In the genomic region with DNA sequence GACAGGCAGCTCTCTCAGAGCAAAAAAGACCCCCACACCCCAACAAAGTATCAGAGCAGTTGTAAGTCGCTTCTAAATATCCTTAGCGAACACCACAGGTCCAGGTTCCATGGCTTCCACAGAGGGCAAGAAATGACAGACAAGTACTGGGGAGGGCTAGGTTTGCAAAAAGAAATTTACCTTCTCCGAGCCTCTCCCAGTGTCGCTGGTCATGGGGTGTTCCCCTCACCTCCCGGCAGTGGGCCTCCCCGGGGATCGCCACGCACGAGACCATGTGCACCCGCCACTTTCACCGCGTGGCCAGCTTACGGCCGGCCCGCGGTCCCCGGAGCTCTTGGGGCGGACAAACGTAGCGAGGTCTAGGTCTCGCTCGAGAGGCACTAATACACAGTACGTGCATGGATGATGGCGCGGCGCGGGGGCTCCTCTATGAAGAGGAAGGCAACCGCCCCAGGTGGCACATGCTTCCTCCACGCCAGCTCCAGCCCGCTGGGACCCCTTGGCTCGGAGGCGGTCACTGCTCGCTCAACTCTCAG, we compare ENCODE assay signal across 8 mouse cellular contexts. TPM values are rescaled to one million over a fixed set of nuclear protein-coding genes. Genes with fewer than 3 reads are reported as not detected.
DNase-seq lines count a peak whose midpoint lies in the region; ATAC-seq and TF ChIP-seq lines count a peak whose summit lies in the region.

No protein-coding gene starts in this region.

- peak overlapping the region; percentile 91 for H3K4me3 ChIP-seq in liver, adult 2 months (ENCODE audit: insufficient read depth, low read depth, low read length)
- peak overlapping the region; percentile 94 for H3K4me3 ChIP-seq in hindbrain, embryonic 11.5 days (ENCODE audit: low read depth, low read length)

- ATAC-seq in common myeloid progenitor, adult 5-6 weeks (replicated peaks; ENCODE audit: low read depth, poor library complexity, severe bottlenecking) = peak; percentile 30
- no peak; the same call in 1 of the 2 replicates for ATAC-seq in hindbrain, embryonic 11.5 days (ENCODE audit: low FRiP score)

- H3K36me3 ChIP-seq in liver, adult 2 months (ENCODE audit: control insufficient read depth, insufficient read depth, low read length) = no peaks in the 10 kb centered on the region
- no peaks in the 10 kb centered on the region for H3K36me3 ChIP-seq in hindbrain, embryonic 11.5 days (ENCODE audit: control insufficient read depth, insufficient read depth, low read length)

- no peak for TF ChIP-seq CTCF in liver, adult 2 months (IDR thresholded peaks at IDR 0.05; ENCODE audit: low read depth, low read length)

- peak overlapping the region; percentile 32 for H3K27ac ChIP-seq in liver, adult 2 months (replicated peaks; ENCODE audit: insufficient read depth, low read depth, low read length)
- peak overlapping the region; percentile 79 for H3K27ac ChIP-seq in hindbrain, embryonic 11.5 days (ENCODE audit: low read depth, low read length)

- peak; percentile 14 for DNase-seq in liver, adult 2 months (ENCODE audit: extremely low read depth, low read depth, low spot score)
- DNase-seq in liver = no peak
- no peak for DNase-seq in hindbrain, embryonic 11.5 days (ENCODE audit: low spot score)
- DNase-seq in mesoderm, embryonic 11.5 days (ENCODE audit: low read depth, low spot score) = peak; percentile 5
- no peak for DNase-seq in cerebellum, postnatal 14 days
- DNase-seq in thymus, postnatal 0 days (ENCODE audit: low spot score) = no peak
- no peak for DNase-seq in layer of hippocampus, adult 9-11 months

- H3K9ac ChIP-seq in liver, adult 2 months (ENCODE audit: low read depth, low read length) = peak overlapping the region; percentile 89
- H3K9ac ChIP-seq in hindbrain, embryonic 11.5 days (ENCODE audit: low read depth, low read length) = peak overlapping the region; percentile 94

- H3K4me1 ChIP-seq in liver, adult 2 months (ENCODE audit: control insufficient read depth, insufficient read depth, low read length) = peaks cover 12% of the 10 kb centered on the region
- peaks cover 3% of the 10 kb centered on the region; the same call in 1 of the 2 replicates for H3K4me1 ChIP-seq in hindbrain, embryonic 11.5 days (replicated peaks; ENCODE audit: control insufficient read depth, insufficient read depth, low read length)

- H3K9me3 ChIP-seq in hindbrain, embryonic 11.5 days (ENCODE audit: control insufficient read depth, low read length) = no peaks in the 10 kb centered on the region

- H3K79me2 ChIP-seq in liver, adult 2 months (ENCODE audit: control insufficient read depth, insufficient read depth, low read length) = peaks cover 3% of the 10 kb centered on the region; the same call in 1 of the 2 replicates

- peak overlapping the region; percentile 71 for H3K4me2 ChIP-seq in hindbrain, embryonic 11.5 days (replicated peaks; ENCODE audit: low read depth, low read length)

- H3K27me3 ChIP-seq in liver, adult 2 months (ENCODE audit: control insufficient read depth, insufficient read depth, low read length) = no peaks in the 10 kb centered on the region
- no peaks in the 10 kb centered on the region for H3K27me3 ChIP-seq in hindbrain, embryonic 11.5 days (ENCODE audit: control insufficient read depth, insufficient read depth, low read length)

- under 1% methylated on average over 33 of the region's 33 CpGs for WGBS in liver, adult 2 months
- under 1% methylated on average over 33 of the region's 33 CpGs for WGBS in hindbrain, embryonic 11.5 days

- TF ChIP-seq POLR2A in liver, adult 2 months (IDR thresholded peaks at IDR 0.05; ENCODE audit: extremely low read depth, insufficient read depth, low read length) = no peak

RNA-seq across cellular contexts. Expression of gene Ankmy2, which starts 0.7 kb away (rescaled TPM):
- 6.5 and 7.9 TPM in 2 replicates for total RNA-seq in liver, adult 2 months (2014; rRNA removed)
- polyA plus RNA-seq in liver, adult 2 months (2012; rRNA removed) = 2.6 and 3.4 TPM in 2 replicates
- total RNA-seq in common myeloid progenitor, adult 5-6 weeks (2017) = 23.5 and 24.3 TPM in 2 replicates
- 32.0 and 34.0 TPM in 2 replicates for polyA plus RNA-seq in hindbrain, embryonic 11.5 days (2014; fragmentation: Nextera tagmentation; extraction: Ambion mirVana)
- 24.1 and 24.4 TPM in 2 replicates for polyA plus RNA-seq in thymus, postnatal 0 days (2015; fragmentation: Nextera tagmentation; extraction: Ambion mirVana)

RNA-seq across cellular contexts. Expression of gene Bzw2, which starts 1.7 kb away (rescaled TPM):
- 7.5 and 8.5 TPM in 2 replicates for total RNA-seq in liver, adult 2 months (2014; rRNA removed)
- 2.4 and 2.5 TPM in 2 replicates for polyA plus RNA-seq in liver, adult 2 months (2012; rRNA removed)
- 132 and 152 TPM in 2 replicates for total RNA-seq in common myeloid progenitor, adult 5-6 weeks (2017)
- polyA plus RNA-seq in hindbrain, embryonic 11.5 days (2014; fragmentation: Nextera tagmentation; extraction: Ambion mirVana) = 325 and 331 TPM in 2 replicates
- polyA plus RNA-seq in thymus, postnatal 0 days (2015; fragmentation: Nextera tagmentation; extraction: Ambion mirVana) = 251 and 260 TPM in 2 replicates

Comparison
In these comparisons a context has a peak if more than half of its experiments do, and no peak if none do; other contexts are left out.
1. DNase-seq: peak in liver, adult 2 months (single experiment) and mesoderm, embryonic 11.5 days (single experiment); none in liver (single experiment), hindbrain, embryonic 11.5 days (single experiment), cerebellum, postnatal 14 days (0 of 2), thymus, postnatal 0 days (single experiment) and layer of hippocampus, adult 9-11 months (single experiment).
2. RNA of gene Bzw2, which starts 1.7 kb away (polyA plus RNA-seq): 325 to 331 TPM in hindbrain, embryonic 11.5 days and 251 to 260 TPM in thymus, postnatal 0 days; 2.4 to 2.5 TPM in liver, adult 2 months; every median in the first group is over 10 times any median in the second.